Mouse (Mus musculus) CH12.LX (cell line): ENCODE results near the gene Adamts20.

Experiments used
- BHLHE40 ChIP-seq: IDR thresholded peaks from 2 replicates; pipeline ENCODE4 v1.6.1; 2011; ENCODE audit warnings: mild to moderate bottlenecking, low read depth, low read length, improper control_type of control experiment
- CTCF ChIP-seq, 2 experiments: IDR thresholded peaks in 1 of 2; conservative IDR thresholded peaks in 1 of 2; 2 replicates each; pipeline ENCODE4 v1.5.1; 2011 to 2012; ENCODE audit warnings: low read depth in 2 of 2, low read length in 2 of 2, improper control_type of control experiment in 1 of 2, inconsistent platforms in 1 of 2, mild to moderate bottlenecking in 1 of 2, moderate library complexity in 1 of 2
- ELF1 ChIP-seq: IDR thresholded peaks from 2 replicates; pipeline ENCODE4 v1.6.1; 2014; ENCODE audit warnings: low read depth, mild to moderate bottlenecking, inconsistent platforms, low read length, improper control_type of control experiment
- GABPA ChIP-seq: IDR thresholded peaks from 2 replicates; pipeline ENCODE4 v1.6.1; 2012; ENCODE audit warnings: low read depth, low read length, improper control_type of control experiment, inconsistent platforms; ENCODE audit not compliant: insufficient replicate concordance
- JUND ChIP-seq: conservative IDR thresholded peaks from 2 replicates; pipeline ENCODE4 v1.6.1; 2011; ENCODE audit warnings: low read depth, low read length, improper control_type of control experiment
- KAT2A ChIP-seq: IDR thresholded peaks from 2 replicates; pipeline ENCODE4 v1.6.1; 2012; ENCODE audit warnings: low read length, improper control_type of control experiment, inconsistent platforms; ENCODE audit not compliant: insufficient replicate concordance
- NRF1 ChIP-seq: IDR thresholded peaks from 2 replicates; pipeline ENCODE4 v1.6.1; 2014; ENCODE audit warnings: low read depth, mild to moderate bottlenecking, inconsistent platforms, low read length, improper control_type of control experiment, moderate library complexity
- POLR2A ChIP-seq: IDR thresholded peaks from 2 replicates; pipeline ENCODE4 v1.6.1; 2011; ENCODE audit warnings: low read depth, mild to moderate bottlenecking, improper control_type of control experiment, low read length
- RAD21 ChIP-seq: IDR thresholded peaks from 2 replicates; pipeline ENCODE4 v1.6.1; 2011; ENCODE audit warnings: low read depth, mild to moderate bottlenecking, low read length, improper control_type of control experiment, moderate library complexity
- TCF12 ChIP-seq: IDR thresholded peaks from 2 replicates; pipeline ENCODE4 v1.6.1; 2014; ENCODE audit warnings: low read depth, mild to moderate bottlenecking, inconsistent platforms, low read length, improper control_type of control experiment
- UBTF ChIP-seq: IDR thresholded peaks from 2 replicates; pipeline ENCODE4 v1.6.1; 2012; ENCODE audit warnings: low read depth, mild to moderate bottlenecking, inconsistent platforms, low read length, improper control_type of control experiment, moderate library complexity
- USF2 ChIP-seq: conservative IDR thresholded peaks from 2 replicates; pipeline ENCODE4 v1.6.1; 2011; ENCODE audit warnings: low read depth, low read length, improper control_type of control experiment
- ZNF384 ChIP-seq: IDR thresholded peaks from 2 replicates; pipeline ENCODE4 v1.6.1; 2012; ENCODE audit warnings: low read depth, low read length, improper control_type of control experiment, inconsistent platforms

DNA sequence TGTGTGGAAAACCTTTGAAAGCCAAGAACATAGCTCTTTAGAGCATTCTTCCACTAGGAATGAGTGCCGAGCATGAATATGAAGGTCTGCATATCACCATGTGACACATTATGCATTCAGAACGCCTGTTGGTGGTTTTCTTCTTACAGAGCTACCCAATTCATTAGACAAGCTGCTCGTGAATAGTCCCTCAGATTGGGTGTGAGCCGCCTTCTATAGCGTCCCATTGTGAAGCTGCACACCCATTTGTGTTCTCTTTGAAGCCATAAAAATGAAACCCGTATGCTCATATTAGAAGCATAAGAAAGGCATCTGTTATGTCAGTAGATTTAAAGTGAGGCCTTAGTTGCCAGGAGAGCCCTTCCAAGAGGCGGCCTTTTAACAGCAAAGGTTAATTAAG is 72.5 kb downstream of the Adamts20 start:
- TF ChIP-seq GABPA (no peak), JUND (no peak), CTCF (conservative IDR thresholded peaks at IDR 0.05 in 1 of 2, IDR thresholded peaks at IDR 0.05 in 1 of 2; ENCODE audit: low read depth in 2 of 2, low read length in 2 of 2) (no peak), UBTF (no peak), TCF12 (no peak), ELF1 (no peak), POLR2A (no peak), ZNF384 (no peak), NRF1 (no peak), RAD21 (no peak), USF2 (no peak), KAT2A (no peak), BHLHE40 (no peak)
